Mouse (Mus musculus): ENCODE measurements at regions not wholly inside any gene's neighbourhood (a gene's known extent, or its start where the extent isn't known, plus 50 kb on each side); places are given as distances from the start of the nearest gene placed in this dataset.

DNA sequence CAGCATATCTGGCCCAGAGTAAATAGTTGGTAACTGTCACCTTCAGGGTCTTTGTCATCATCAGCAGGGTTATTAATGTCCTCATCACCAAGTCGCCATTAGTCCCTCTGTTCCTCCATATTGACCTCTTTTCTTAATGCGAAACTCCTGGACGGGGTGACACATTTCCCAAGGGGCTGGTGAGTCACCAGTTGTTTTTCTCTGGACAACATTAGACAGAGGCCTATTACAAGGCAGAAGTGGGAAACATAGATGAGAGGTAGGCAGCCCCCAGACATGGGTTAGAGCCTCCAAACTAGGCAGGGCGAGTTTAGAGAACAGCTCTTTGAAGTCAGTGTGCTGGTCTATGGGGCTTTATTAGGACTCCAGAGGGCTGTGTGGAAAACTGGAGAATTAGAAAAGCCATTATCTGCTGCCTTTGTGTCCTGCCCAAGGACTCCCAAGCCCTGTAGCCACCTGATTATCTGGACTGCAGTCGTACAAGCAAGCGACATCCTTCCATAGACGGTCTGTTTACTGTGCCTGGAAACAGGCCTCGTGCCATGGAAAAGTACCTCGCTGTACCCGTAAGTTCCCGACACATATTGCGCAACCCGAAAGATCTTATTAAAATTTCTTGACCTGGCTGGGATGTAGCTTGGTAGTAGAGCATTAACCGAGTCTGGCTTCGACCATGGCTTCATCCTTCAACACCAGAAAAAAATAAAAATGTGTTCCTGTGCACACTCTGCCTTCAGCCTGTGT, 136.6 kb upstream of the Mkln1 start:
- DNase-seq (ENCODE audit: low spot score in 2 of 2) = no peak

GRCm38 (mm10) chr6:31262651-31263050, 135.9 kb upstream of the Mkln1 start:
- DNase-seq (ENCODE audit: low spot score in 2 of 2) = no peak

DNA sequence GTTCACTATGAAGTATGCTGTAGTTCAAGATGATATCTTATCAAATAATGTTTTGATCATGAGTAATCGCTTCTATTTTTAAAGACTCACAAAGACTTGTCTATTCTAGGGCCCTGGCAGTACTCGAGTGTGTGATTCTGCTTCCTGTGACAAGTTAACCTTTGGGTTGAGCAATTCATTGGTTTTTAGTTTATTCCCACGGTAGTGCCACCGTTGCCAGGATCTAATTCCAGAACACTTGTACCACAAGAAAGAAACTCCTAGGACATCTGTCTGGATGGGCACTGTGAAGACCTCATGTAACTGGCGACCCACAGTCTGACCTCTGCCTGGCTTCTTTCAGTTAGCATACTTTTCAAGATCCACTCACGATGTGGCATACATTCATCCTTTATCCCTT, 134.7 kb upstream of the Mkln1 start:
- no peak for DNase-seq (ENCODE audit: low spot score in 2 of 2)

- DNase-seq (ENCODE audit: low spot score in 2 of 2) = no peak
Measured at GRCm38 (mm10) chr6:31266441-31267040, 132.0 kb upstream of the Mkln1 start.

- DNase-seq (ENCODE audit: low spot score in 2 of 2) = no peak
Measured at GRCm38 (mm10) chr6:31268057-31268456, 130.5 kb upstream of the Mkln1 start.

- DNase-seq (ENCODE audit: low spot score in 2 of 2) = no peak
Measured at GRCm38 (mm10) chr6:31273816-31274215, 124.7 kb upstream of the Mkln1 start.

DNA sequence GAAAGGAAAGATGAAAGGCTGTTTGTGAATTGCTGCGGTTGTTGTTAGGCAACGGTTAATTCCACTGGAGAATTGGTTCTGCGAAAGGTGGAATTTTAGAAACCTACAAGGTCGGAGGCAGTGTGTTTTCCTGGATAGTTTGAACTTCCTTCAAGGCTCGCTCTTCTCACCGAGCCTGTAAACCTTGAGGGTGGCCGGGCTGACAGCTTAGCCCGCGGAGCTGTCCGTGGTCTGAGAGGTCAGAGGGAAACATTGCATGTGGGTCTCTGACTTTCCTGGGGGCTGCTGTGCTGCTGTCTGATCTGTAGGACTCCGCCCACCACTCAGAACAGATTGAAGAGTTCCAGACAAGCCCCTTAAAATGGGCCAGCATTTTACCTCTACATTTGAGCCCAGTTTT, 124.3 kb upstream of the Mkln1 start:
- no peak for DNase-seq (ENCODE audit: low spot score in 2 of 2)

- DNase-seq (ENCODE audit: low spot score in 2 of 2) = peak in 1 of 2 experiments; percentile 64
Measured at GRCm38 (mm10) chr6:31277792-31278191, 120.7 kb upstream of the Mkln1 start.

DNA sequence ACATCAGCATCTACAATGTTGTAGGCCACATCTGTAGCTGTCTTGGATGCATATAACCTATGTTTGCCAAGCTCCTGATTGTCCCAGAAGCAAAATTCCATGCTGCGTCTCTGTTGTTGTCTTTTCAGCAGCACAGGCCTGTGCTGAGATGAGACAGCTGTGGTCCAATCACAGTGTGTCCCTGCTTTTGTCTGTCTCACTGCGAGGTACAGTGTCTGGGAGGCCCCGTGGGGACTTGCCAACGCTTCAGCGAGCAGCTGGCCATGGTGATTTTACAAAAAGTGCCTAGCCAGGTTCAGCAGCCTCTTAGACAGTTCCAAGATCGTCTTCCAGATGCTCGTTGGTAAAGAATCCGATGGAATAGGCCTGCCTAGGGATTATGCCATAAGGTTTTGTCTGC, 114.6 kb upstream of the Mkln1 start:
- no peak for DNase-seq (ENCODE audit: low spot score in 2 of 2)

DNA sequence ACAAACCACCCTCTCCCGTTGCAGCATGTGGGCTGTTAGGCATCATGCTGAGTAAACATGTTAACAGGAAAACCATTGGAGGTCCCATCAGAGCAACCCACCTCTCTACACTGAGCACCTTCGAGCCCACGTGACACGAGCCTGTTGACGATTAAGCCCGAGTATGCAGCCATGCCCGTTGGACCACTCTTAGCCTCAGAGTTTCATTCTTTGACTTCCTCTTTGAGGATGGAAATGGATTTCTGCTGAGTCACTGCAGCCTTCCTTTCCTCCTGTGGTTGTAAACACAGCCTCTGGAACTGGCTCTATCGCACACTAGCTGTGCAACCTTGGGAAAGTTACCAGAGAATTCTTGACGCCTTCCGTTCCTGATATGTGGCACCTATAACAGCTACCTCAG, 114.1 kb upstream of the Mkln1 start:
- no peak for DNase-seq (ENCODE audit: low spot score in 2 of 2)

DNA sequence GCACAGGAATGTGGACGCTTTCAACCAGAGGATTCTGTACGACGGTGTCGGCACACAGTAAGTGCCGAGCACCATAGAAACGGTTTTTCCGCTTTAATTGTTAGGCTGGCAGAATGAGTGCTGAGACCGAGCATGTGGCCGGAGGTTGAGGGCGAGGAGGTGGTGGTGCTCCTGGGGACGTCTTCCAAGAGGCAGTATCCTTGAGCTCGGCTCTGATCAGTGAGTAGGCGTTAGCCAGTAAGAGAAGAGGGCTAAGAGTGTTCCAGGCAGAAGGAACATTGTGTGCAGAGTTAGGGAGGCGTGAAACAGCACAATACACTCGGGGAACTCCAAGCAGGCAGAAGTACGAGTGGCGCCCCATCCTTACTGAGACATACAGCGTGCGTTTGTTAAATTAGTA, 113.5 kb upstream of the Mkln1 start:
- DNase-seq (ENCODE audit: low spot score in 2 of 2) = peak; percentile 36 to 66

DNA sequence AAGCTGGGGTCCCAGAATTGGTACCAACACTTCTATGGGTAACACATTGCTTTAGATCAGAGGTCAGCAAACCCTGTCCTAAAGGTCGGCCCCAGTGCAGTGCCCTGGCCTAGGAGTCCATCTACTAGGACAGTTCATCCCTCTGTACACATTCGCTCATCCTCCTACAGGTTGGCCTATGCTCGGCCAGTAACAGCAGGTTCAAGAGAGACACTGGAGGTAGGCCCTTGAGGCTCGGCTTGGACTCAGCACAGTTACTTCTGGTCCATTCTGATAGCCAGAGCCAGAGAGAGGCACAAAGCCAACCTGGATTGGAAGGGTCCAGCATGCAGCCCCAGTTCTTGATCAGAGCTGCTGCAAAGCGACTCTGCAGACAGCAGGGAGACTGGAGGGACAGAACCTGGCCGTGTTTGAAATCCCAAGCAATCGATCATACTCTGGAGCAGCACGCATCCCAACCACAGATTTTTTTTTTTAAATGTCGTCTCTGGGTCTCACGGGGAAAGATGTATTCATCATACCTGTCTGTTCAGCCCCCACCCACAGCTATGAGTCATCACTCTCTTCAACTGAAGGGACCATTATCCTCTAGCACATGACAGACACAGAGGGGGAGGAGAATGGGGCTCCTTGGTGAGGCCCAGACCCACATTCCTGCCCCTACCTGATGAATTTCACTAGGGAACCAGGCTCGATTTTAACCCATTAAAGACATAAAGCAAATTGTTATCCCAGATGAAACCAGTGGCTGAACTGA, 112.4 kb upstream of the Mkln1 start:
- no peak for DNase-seq (ENCODE audit: low spot score in 2 of 2)

DNA sequence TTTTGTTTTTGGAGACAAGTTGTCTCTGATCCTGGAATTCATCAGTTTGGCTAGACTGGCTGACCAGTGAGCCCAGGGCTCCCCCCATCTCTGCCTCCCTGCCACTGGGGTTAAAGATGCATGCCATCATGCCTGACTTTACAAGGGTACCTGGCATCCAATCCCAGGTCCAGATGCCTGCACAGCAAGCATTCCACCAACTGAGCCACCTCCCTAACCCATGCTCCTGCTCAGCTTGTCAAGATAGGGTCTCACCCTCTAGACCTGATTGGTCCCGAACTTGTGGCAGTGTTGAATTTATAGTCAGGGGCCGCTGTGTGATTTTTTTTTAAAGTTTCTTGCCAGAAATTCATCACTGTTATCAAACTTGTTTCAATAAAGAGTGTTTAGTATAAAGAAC, 111.4 kb upstream of the Mkln1 start:
- no peak for DNase-seq (ENCODE audit: low spot score in 2 of 2)

DNA sequence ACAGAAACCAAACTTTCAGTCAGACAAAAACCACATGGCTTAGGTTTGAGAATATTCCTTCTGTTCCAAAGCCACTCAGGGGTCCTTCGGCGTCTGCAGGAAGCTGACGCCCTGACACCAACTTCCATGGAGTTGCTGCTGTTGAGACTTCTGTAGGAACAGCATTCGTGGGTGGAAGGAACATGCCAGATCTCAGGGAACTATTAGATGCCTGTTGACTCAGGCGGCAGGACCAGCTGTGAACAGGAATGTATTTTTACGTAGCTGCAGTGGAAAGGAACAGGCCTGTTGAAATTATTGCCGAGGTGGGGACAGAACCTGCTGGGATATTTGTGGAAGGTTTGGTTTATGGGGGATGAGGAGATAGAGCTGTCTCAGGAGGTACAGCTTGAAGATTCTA, 110.8 kb upstream of the Mkln1 start:
- DNase-seq (ENCODE audit: low spot score in 2 of 2) = no peak

DNA sequence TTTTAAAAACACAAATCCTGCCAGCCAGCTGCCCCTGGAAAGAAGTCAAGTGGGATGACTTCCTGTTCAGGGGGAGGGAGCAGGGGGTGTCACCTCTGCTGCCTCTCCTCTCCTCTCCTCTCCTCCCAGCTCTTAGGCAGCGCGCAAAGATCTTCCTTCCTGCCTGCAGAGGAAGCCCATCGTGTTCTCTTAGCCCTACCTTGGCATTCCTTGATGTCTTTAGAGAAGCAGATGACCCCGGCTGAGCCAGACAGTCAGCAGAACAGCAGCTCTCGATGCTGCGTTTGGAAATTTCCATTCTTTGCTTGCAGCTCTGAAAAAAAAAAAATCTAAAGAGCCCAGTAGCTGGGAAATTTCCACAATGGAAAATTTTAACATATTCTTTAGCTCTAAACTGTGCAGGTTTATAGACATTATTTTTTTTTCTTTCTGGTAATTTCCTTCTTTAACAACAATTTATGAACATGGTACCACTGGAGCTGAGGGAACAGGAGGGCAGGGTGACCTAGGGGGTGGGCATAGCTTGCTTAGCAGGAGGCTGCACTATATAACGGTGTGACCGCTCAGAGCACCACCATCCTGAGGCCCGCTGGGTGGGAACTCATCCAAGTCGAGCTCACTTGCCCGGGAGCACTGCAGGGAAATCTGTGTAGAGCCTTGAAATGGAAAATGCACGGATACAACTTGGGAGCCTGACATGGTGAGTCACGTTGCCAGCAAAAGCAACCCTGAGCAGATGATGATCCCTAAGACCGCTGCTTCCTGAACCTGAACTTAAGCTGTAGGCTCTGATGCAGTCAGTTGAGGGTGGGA, 109.9 kb upstream of the Mkln1 start:
- no peak for DNase-seq (ENCODE audit: low spot score in 2 of 2)

- no peak for DNase-seq (ENCODE audit: low spot score in 2 of 2)
Measured at GRCm38 (mm10) chr6:31289234-31289486, 109.4 kb upstream of the Mkln1 start.

DNA sequence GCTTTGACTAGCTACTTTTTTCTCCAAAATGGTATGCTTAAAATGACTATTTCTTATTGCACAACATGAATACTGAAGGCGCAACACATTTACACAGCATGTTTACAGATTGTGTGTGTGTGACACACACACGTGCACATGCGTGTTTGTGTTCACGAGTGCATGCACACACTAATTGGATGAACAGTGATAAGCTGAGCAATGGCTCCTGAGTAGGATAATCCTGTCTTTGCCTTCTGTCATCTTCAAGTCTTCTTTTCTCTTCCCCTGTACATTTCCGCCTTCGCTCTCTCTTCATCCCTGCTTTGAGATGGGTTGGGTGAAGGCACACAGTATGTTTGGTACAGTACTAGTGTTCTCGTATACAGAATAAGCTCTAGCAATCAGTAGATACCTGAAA, 106.5 kb upstream of the Mkln1 start:
- no peak for DNase-seq (ENCODE audit: low spot score in 2 of 2)

GRCm38 (mm10) chr6:31293008-31293407, 105.5 kb upstream of the Mkln1 start:
- no peak for DNase-seq (ENCODE audit: low spot score in 2 of 2)

DNA sequence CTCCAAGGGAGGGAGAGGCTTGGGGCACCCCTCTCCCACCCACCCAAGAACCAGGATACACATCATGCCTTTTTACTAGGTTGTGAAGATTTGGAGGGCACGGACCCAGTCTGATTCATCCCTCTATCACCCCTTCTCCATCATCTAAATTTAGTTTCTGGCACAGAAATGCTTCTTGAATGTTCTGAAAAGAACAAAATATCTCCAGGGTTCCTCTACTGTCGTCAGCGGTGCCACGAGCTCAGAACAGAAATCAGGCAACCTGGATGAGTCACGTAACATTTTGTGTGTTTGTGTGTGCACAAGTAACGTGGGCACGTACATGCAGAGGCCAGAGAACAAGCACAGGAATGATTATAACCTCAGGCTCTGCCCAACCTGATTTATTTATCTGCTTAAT, 99.1 kb upstream of the Mkln1 start:
- DNase-seq (ENCODE audit: low spot score in 2 of 2) = no peak

GRCm38 (mm10) chr6:31305736-31306135, 92.8 kb upstream of the Mkln1 start:
- no peak for DNase-seq (ENCODE audit: low spot score in 2 of 2)

GRCm38 (mm10) chr6:31307047-31307633, 91.4 kb upstream of the Mkln1 start:
- DNase-seq (ENCODE audit: low spot score in 2 of 2) = no peak

GRCm38 (mm10) chr6:31307899-31308298, 90.6 kb upstream of the Mkln1 start:
- no peak for DNase-seq (ENCODE audit: low spot score in 2 of 2)
